Mouse (Mus musculus) v-Abl transformed pro-B cells (cell line): ENCODE data around the gene Vmn1r205.
"Not testable (repeated sequence)": the region's sequence is repeated elsewhere in the genome, so short reads cannot be mapped to it uniquely, and the experiment has no call there.

Experiments
- in situ Hi-C, 2 experiments: fragments of 400-800 bp; cut with MboI; formaldehyde crosslinking; loops; one replicate each; pipeline ENCODE4 v1.15.1; 2025; ENCODE audit not compliant: unreplicated experiment in 2 of 2

Gene Vmn1r205

DNA sequence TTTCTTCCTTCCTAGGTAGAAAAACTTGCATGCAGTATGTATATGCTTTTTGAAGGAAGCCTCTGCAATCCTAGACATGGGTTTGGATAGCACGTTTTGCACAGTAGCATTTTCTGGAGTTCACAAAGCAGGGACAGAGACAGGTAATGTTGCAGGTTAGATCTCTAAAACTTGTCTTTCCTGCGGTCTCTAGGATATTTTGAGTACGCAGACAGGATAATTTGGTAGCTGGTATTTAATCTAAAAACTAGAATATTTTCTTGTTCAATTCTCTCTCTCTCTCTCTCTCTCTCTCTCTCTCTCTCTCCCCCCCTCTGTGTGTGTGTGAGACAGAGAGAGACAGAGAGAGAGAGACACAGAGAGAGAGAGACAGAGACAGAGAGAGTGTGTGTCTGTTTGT, at the start of gene Vmn1r205:
Gene Vmn1r205 (minus strand): TSS at position 101 of the 400 bp plus-strand sequence.
- in situ Hi-C loops: no loop called here

DNA sequence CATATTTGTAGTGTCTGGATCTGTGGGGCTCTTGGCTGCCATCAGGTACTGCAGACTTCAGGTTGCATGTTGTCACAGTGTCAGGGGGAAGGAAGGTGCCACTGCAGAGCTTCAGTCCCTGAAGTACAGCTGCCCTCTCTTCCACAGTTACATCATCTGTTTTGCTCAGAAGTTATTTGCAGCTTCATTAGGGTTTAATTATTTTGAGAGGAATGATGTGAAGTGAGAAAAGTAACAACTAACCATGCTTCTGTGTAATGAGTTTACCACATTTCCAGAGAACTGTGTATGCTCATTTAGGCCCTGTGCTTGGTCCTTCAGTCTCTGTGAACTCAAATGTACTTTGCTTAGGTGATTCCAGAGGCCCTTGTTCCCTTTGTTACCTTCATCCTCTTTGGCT, 31.4 kb upstream of the Vmn1r205 start, which contains the start of gene Vmn1r206:
Gene Vmn1r206 (minus strand): TSS at position 101 of the 400 bp plus-strand sequence.
- in situ Hi-C loops: not testable (repeated sequence)

- in situ Hi-C loops: not testable (repeated sequence)
These were observed 9.5 kb downstream of the Vmn1r205 start for GRCm38 (mm10) chr13:22583336-22583735.

GRCm38 (mm10) chr13:22574911-22575310, 17.9 kb downstream of the Vmn1r205 start:
- in situ Hi-C loops: not testable (repeated sequence)

GRCm38 (mm10) chr13:22552898-22553297, 39.9 kb downstream of the Vmn1r205 start, which contains the start of gene Vmn1r204:
Gene Vmn1r204, plus strand, starts transcription at chr13:22553198.
- in situ Hi-C loops: not testable (repeated sequence)
